Mouse (Mus musculus) layer of hippocampus, adult 9-11 months (tissue): ENCODE measurements around the gene Intu.

Experiments
- DNase-seq: peaks from one replicate; pipeline ENCODE4 v3.0.0; 2022

Intu gene

DNA sequence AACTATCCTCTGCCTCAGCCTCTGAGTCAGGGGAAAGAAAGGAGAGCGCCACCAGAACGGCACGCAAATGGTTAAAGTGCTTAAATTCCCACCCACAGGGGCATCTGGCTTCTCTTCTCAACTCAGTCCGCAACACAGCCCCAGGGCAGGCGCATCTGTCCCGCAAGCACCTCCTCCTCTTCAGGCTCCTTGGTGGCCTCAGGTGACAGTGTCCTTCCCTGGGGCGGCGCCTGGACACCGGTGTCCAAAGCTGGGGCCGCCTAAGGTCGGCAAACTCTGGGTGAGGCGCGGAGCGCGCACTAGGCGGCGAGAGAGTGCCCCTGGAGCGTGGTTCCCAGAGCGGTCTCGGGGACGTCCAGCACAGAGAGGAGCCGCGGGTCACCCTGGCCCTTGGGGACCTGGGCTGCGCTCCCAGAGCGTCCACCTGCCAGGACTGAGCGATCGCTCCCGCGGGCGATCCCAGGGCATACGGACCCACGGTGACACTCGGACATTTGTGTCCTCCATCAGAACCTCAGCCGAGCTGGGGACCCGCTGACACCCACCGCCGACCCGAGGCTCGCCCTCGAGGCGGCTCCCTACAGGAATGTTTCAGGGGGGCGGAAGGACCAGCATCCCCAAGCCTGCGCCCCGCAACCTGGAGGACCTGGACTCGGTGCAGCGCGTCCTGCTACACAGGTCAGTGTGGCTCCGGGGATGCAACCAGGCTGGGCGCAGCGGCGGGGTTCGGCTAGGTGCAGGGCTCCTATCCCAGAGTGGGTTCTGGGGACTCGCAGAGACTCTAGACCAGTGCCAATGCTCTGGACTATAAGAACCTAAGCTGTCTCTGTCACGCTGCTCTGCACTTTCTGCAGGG lies at the start of gene Intu:
Gene Intu, plus strand, starts transcription at position 1 of the 856 bp plus-strand sequence.
- DNase-seq: no peak

DNA sequence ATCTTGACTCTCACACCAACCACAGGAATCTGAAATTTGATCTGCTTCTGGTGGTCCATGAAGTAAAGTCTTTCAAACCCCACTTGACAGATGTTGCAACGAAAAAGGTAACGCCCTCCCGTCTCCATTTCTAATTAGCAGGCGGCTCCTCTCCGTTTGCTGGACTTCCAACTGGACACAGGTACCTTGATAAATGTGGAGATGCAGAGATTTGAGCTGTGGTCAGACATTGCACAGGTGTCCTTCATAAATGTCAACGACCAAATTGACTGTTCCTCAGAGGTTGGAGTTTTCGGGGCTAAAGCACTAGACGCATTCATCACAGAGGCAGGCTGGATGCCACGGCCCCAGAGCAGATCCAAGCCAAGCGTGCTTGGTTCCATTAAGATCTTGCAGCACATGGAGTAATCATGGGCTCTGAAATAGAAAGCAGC lies 47.8 kb upstream of the Intu start:
- DNase-seq: no peak

DNA sequence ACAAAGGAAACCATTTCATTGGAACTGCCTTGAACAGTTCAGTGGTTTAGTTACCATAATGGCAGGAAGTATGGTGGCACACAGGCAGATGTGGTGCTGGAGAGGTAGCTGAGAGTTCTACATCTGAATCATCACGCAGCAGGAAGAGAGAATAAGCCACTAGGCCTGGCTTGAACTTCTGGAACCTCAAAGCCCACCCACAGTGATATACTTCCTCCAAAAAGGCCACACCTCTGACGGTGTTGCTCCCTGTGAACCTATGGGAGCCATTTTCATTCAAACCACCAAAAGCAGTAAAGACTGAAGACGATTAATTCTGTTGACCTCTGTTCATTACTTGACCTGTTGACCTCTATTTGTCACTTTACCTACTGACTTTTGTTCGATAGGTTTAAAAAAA lies 43.7 kb upstream of the Intu start:
- DNase-seq: no peak

DNA sequence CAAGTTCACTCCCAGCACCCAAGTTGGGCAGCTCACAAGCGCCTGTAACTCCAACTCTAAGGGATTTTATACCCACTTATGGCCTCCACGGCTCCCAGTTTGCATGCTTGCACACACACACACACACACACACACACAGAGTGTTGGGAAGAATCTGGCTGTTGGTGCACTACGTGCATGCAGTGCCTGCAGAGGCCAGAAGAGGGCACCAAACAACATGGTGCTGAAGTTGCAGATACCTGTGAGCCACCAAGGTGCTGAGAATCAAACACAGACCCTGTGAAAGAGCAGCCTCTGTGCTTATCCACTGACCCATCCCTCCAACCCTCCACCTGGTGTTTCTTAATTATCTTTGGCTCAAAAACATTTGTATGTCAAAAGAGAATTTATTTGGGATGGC lies 39.3 kb upstream of the Intu start:
- no peak for DNase-seq

DNA sequence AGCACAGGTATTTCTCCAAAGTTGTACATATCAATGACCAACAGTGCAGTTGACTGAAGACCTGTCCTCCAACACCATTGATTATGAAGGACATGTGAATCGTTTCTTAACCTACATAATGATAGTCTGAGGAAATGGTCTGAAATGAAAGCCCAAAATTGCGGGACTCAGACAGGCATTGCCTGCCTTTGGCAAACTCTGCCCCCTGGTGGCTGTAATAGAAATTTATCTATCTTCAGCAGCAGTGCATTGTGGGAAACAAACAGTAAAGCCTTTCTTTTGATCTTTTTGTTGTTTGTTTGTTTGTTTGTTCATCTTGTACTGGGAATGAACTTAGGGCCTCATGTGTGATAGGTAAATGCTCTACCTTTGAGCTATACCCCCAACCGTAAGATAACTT lies 32.2 kb upstream of the Intu start:
- no peak for DNase-seq

DNA sequence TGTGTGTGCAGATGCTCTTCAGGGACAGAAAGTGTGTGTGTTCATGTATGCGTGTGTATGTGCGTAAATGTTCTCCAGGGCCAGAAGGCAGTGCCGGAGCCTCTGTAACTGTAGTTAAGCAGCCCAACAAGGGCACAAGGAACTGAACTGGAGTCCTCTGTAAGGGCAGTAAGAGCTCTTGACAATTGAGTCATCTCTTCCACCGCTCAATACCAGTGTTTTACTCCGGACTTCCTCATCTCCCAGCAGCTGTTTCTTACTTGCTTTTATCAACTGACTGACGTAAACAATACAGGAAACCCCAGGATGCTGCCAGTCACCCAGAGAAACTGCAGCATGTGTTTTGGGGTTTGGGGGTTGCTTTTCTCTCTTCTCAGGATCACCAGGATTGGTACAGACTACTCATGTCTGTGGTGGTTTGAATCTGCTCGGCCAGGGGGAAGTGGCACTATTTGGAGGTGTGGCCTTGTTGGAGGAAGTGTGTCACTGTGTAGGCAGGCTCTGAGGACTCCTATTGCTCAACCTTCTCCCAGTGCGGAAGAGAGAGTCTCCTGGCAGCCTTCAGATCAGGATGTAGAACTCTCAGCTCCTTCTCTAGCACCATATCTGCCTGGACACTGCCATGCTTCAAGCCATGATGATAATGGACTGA lies 30.8 kb upstream of the Intu start:
- no peak for DNase-seq

DNA sequence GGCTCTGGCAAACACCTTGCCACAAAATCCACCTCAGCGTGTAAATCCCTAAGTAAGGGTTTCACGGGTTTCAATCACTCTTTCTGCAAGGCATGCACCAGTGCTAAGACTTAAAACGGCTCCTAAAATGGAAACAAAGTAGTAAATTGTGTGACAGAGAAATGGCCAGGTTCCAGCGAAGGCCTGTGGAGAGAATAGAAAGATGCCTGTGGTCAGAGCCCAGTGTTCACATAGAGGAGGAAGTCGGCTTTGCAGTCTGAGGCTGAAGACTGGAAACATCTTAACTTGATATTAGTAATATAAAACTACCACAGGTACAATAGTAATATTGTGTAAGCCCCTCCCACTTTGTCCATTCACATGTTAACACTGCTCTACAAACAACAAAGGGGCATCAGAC lies 26.7 kb upstream of the Intu start:
- no peak for DNase-seq

DNA sequence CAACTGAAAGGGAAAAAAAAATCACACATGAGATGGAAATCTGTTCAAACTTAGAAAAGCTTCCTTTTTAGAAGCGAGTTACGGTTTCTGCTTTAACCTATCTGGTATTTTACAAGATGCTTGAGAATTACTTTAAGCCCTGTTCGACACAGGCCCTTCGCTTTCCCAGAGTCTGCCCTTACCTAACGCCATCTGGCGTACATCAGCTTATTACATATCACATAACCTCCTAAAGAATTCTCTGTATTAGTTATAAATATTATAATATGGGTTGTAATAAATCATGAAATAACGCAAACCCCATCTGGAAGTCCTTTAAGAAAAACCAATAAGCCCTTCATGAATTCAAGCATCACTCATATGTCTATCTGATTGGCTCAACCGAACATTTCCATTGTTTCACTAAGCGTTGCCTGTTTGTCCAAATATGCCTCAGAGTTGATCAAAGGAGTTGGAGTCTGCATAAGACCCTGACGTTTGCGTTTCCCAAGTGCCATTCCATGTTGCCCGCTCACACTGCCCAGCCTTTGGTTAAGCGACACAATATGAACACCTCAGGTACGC lies 25.6 kb upstream of the Intu start:
- DNase-seq: no peak

DNA sequence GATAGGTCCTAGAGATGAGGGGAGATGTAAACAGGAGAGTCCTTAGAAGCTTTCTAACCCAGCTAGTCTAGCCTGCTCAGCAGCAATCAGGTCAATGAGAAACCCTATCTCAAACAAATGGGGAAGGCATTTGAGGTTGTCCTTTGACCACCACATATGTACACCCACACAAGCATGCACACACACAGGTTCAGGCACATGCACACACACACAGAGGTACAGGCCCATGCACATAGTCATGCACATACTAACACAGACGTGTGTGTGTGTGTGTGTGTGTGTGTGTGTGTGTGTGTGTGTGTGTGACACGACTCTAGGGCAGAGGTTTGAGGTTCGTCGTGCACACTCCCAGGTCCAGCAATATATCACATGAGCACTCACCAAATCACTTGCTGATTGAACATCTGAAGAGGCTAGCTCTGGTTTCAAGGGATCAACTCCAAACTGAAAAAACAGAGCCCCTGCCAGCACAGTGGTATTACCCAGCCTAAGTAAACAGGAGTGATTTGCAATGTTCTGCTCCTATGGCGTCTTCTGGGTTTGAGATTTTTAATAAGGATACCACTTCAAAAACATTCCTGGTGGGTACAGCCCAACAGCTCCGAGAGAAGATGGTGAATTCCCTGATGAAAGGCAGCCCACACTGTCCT lies 22.0 kb upstream of the Intu start:
- no peak for DNase-seq

DNA sequence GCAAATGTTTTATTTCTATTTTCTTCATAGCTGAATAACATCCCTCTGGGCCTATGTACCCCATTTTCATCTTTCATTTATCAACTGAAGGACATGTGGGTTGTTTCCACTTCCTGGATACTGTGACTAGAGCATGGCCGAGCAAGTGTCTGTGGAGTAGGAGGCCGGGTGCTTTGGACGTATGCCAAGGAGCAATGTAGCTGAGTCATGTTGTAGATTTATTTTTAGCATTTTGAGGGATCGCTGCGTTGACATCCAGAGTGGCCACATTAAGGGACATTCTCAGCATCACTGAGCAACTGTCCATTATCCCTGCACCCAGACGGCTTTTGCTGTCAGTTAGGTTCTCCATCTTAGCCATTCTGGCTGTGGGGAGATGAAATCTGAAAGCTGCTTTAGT lies 20.5 kb upstream of the Intu start:
- no peak for DNase-seq

DNA sequence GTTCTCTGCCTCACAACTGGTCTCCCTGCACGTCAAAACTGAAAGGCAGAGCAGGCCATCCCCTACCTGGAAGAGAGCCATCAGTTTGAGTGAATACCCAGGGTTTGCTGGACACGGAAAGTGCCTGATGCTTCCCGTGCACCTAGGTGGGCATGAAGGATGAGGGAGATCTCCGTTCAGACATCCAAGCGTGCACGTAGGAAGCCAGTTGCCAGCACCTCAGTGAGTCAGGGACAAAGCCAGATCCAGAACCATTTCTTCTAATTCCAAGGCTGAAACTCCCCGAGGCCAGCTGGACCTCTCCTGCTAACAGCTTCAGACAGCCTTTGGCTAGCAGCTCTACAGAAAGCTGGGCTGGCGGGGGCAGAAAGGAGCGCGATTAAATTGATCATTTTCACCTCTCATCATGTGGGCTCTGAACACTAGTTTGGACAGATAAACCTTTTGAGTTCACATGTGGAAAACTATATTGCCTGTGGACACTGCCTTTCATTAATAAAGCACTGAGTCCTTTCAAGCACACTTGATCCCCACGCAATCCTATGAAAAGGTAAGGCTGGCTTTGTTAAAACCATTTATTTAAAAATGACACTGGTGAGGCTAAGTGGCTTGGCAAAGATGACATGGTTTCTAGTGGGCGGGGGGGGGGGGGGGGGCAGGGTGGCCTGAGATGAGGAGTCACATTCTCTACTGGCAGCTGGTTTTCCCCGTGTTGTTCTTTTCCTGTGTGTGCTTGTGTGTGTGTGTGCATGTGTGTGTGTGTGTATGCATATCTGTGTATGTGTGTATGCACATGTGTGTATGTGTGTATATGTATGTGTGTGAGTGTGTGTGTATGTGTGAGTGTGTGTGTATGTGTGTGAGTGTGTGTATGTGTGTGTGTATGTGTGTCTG lies 17.9 kb upstream of the Intu start:
- DNase-seq: no peak

DNA sequence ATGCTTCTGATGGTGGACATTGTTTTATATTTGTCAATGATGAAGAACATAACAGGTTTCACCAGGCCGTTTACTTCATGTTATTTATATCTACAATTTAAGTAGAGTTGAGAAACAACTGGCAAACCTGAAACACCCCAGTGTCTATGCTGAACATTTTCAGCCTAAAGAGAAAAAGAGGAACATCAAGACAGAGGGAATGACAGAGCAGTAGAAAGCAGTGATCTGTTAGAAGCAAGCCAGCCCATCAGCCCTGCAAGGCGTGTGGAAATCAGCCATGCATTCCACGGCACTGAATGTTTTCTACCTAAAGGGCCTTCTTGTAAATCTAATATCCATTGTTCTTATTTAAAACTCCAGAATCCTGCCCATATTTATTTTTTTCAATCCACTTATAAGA lies 12.8 kb upstream of the Intu start:
- no peak for DNase-seq

DNA sequence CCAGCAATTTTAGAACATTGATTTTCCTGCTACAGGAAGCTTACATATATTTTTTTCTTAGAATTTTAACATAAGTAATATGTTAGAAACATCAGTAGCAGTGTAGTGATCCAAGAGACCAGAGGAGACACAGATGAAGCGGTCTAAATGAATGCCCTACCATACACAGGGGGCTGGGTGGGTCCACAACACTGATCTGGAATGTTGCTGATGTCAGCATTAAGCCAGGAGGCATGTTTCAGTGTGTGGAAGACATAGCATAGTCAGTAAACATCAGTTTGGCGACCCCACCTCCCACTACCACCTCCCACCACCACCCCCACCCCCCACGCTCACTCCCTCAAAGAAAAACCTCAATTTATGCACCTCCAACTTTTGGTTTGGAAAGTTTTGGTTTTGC lies 11.5 kb upstream of the Intu start:
- DNase-seq: no peak

DNA sequence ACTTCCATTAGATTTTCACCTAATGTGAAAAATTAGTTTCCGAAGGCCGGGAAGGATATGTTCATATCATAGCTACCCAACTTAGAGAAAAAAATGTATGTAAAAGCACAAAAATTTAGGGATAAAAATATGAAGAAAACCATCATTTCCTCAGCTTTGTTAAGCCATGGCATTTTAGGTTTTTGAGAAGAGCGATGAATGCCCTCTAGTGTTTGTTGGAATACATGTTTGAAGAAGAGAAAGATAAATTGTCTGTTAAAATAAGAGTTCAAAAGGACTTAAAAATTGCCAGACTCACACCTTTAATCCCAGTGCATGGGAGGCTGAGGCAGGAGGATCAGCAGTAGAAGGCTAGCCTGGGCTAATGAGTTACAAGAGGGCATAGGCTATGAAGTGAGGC lies 10.5 kb upstream of the Intu start:
- DNase-seq: no peak

DNA sequence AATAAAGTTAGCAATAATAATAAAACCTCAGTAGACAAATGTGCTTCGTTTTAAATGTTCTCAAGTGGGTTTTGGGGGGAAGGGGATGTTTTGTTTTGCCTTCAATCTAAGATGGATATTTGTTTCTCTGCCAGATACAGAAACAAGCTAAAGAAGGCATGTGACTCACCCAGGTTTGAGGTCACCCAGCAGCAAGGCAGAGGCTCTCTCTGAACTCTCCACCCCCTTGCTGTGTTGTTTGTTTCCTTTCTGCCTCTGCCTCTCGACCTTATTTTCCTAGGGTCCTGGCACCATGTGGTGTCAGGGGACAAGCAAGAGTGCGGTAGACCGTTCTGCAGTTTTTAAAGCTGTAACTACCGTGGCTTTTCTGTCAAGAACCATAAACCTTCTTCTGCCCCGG lies 8.6 kb upstream of the Intu start:
- DNase-seq: no peak

DNA sequence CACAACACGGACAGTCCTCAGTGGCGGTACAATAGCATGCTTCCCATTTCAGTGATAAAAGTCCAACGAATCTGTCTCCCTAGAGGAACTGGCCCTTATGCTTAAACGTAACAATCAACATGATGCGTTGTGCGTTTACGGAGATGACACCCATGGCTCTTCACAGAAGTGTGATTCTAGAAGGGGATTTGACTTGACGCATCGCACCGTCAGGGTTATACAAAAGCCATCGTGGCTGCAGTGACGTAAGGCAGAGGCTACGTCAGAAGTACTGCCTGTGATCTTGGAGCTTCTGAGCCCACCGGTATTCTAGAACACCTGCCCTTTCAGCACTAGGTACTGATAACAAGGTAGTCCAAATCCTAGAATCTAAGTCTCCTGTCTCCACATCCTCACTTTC lies 8.2 kb upstream of the Intu start:
- DNase-seq: no peak

DNA sequence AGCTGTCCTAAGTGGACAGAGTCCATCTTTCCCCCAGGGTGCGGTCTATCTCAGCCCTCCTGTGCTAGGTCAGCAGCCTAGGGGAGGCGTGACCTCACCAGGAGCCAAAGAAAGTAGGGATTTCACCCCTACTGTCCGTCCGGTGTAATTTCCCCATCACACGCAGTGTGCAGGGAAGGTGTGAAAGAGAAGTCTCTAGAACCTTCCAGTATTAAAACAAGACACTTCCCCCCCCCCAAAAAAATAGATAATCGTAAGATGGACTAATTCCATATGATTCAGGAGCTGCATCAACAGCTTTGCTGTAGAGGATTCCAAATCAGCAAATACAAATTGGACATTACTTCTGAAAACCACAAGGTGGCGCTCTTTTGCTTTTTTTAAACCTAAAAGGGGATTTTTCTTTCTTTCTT lies 7.7 kb upstream of the Intu start:
- no peak for DNase-seq

DNA sequence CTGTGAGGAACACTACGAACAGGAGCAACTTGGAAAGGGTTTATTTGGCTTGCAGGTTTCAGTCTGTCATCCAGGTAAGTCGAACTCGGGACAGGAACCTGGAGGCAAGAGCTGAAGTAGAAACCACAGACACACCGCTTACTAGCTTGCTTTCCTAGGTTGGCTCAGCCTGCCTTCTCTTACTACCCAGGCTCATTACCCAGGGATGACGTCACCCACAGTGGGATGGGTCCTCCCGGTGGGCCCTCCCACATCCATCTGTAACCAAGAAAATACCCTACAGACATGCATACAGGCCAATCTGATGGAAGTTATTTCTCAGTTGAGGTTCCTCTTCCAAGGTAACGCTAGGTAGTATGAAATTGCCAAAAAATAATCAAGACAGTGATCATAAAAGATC lies 6.2 kb upstream of the Intu start:
- no peak for DNase-seq

DNA sequence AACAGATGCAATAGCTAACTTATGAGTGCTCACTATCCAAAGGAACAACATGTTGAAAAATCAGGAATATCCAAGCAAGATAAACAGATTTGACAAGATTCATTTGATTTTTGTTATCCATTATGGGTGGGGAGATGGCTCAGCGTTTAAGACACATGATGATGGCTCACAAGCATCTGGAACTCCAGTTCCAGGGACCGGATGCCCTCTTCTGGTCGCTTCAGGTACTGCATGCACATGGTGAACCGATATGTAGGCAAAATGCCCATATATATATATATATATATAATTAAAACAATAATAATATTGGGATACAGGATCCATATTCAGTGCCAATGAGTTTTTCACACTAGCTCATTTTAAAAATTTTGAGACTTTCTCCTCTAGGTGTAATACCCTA lies 5.7 kb upstream of the Intu start:
- DNase-seq: no peak

DNA sequence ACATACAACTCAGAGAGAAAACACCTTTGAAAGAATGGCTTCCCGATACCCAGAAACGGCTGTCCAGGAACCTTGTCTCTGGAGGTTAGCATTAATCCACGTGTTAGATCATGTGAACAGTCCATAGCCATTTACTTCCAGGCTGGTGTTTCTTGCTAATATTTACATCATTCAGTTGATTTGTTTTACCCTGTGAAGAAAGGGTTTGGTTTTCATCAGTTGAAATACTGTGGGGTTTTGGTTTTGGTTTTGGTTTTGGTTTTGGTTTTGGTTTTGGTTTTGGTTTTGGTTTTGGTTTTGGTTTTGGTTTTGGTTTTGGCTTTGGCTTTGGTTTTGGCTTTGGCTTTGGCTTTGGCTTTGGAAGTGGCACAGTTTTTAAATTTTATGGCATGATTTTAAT lies 5.0 kb upstream of the Intu start:
- DNase-seq: no peak

DNA sequence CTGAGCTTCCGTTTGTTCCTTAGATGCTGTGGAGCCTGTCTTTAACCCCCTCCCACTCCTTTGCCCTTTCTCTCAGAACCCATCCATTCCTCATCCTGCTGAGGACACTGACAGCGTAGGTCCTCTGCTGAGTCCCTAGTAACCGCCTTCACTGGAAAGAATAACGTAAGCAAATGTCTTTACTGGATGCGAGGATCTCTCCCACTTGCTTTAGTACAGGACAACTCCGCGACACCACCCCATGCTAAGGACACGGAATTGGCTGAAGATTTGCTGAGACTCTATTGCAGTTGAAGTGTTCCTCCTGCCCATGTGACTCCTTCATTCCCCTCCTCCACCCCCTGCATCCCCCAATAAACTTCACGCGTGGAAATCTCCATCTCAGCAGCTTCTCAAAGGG lies 3.9 kb upstream of the Intu start:
- DNase-seq: no peak
